Mouse (Mus musculus) layer of hippocampus, adult 2 months (tissue): ENCODE measurements around the gene Ppfia2. TPM values are rescaled to one million over a fixed set of nuclear protein-coding genes. Genes with fewer than 3 reads are reported as not detected.

Experiments
- DNase-seq, 2 experiments: peaks; one replicate each; pipeline ENCODE4 v3.0.0; 2022; ENCODE audit warnings: low spot score in 2 of 2
- H3K27ac ChIP-seq: fragments of 200-600 bp; 2 replicates; pipeline ENCODE4 v1.8.1; 2022
- H3K4me3 ChIP-seq: fragments of 200-600 bp; 2 replicates; pipeline ENCODE4 v1.8.1; 2022; ENCODE audit warnings: mild to moderate bottlenecking
- CTCF ChIP-seq: fragments of 200-600 bp; conservative IDR thresholded peaks from 2 replicates; pipeline ENCODE4 v1.8.1; 2022; ENCODE audit warnings: antibody characterized with exemption, mild to moderate bottlenecking, moderate library complexity
- total RNA-seq, 2 experiments: library from RNA; stranded (reverse); gene quantifications; 2 replicates each; pipeline ENCODE4 v1.2.3; 2021

The Ppfia2 gene
- total RNA-seq, 2 experiments from 2014 or later: 136 to 144 TPM

- DNase-seq: no peak
- TF ChIP-seq CTCF: no peak
Measured at GRCm38 (mm10) chr10:106881330-106881729, 411.2 kb downstream of the Ppfia2 start.

GRCm38 (mm10) chr10:106896351-106896750, 426.2 kb downstream of the Ppfia2 start:
- DNase-seq: no peak
- TF ChIP-seq CTCF: no peak
- no peak overlapping the region for H3K27ac ChIP-seq
- no peak overlapping the region for H3K4me3 ChIP-seq

More at GRCm38 (mm10) chr10:106881330-106881729, 411.2 kb downstream of the Ppfia2 start:
- no peak overlapping the region for H3K4me3 ChIP-seq
- no peak overlapping the region for H3K27ac ChIP-seq

- TF ChIP-seq CTCF: no peak
- 0 out of 2 replicates have a peak overlapping the region, but pooled peaks have one; percentile 29 for H3K27ac ChIP-seq
- no peak for DNase-seq
- no peak overlapping the region for H3K4me3 ChIP-seq
Measured at GRCm38 (mm10) chr10:106910108-106910507, 440.0 kb downstream of the Ppfia2 start.

- Histone ChIP-seq H3K4me3 (no peak overlapping the region), H3K27ac (no peak overlapping the region)
- peak; percentile 38; the same call in 1 of the 2 replicates for TF ChIP-seq CTCF
Measured at GRCm38 (mm10) chr10:106913032-106913431, 442.9 kb downstream of the Ppfia2 start.

GRCm38 (mm10) chr10:106914275-106914674, 444.1 kb downstream of the Ppfia2 start:
- DNase-seq: no peak
- TF ChIP-seq CTCF: no peak
- no peak overlapping the region for H3K27ac ChIP-seq
- H3K4me3 ChIP-seq: no peak overlapping the region

More at GRCm38 (mm10) chr10:106913032-106913431, 442.9 kb downstream of the Ppfia2 start:
- no peak for DNase-seq

- no peak for DNase-seq
- TF ChIP-seq CTCF: no peak
- H3K4me3 ChIP-seq: no peak overlapping the region
- H3K27ac ChIP-seq: no peak overlapping the region
Measured at GRCm38 (mm10) chr10:106914822-106915221, 444.7 kb downstream of the Ppfia2 start.

GRCm38 (mm10) chr10:106924334-106924733, 454.2 kb downstream of the Ppfia2 start:
- no peak for DNase-seq
- no peak overlapping the region for H3K4me3 ChIP-seq
- TF ChIP-seq CTCF: no peak
- H3K27ac ChIP-seq: no peak overlapping the region

GRCm38 (mm10) chr10:106924798-106925197, 454.7 kb downstream of the Ppfia2 start:
- TF ChIP-seq CTCF: no peak
- no peak overlapping the region for H3K27ac ChIP-seq
- H3K4me3 ChIP-seq: no peak overlapping the region
- DNase-seq: no peak

GRCm38 (mm10) chr10:106928576-106929332, 458.6 kb downstream of the Ppfia2 start:
- no peak for TF ChIP-seq CTCF
- DNase-seq: no peak
- peak overlapping the region; percentile 23; the same call in 1 of the 2 replicates for H3K27ac ChIP-seq
- no peak overlapping the region for H3K4me3 ChIP-seq

- no peak overlapping the region for H3K27ac ChIP-seq
- peak; percentile 85 for TF ChIP-seq CTCF
- peak overlapping the region; percentile 17; the same call in 1 of the 2 replicates for H3K4me3 ChIP-seq
- DNase-seq: peak in 1 of 2 experiments; percentile 41
Measured at GRCm38 (mm10) chr10:106932571-106933073, 462.5 kb downstream of the Ppfia2 start.

- H3K4me3 ChIP-seq: no peak overlapping the region
- no peak for TF ChIP-seq CTCF
- no peak overlapping the region for H3K27ac ChIP-seq
- no peak for DNase-seq
Measured at GRCm38 (mm10) chr10:106936996-106937395, 466.9 kb downstream of the Ppfia2 start.

- Histone ChIP-seq H3K27ac (no peak overlapping the region), H3K4me3 (no peak overlapping the region)
- no peak for TF ChIP-seq CTCF
- no peak for DNase-seq
Measured at GRCm38 (mm10) chr10:106938851-106939250, 468.7 kb downstream of the Ppfia2 start.

- no peak for DNase-seq
- no peak for TF ChIP-seq CTCF
- Histone ChIP-seq H3K27ac (no peak overlapping the region), H3K4me3 (no peak overlapping the region)
Measured at GRCm38 (mm10) chr10:106939441-106939840, 469.3 kb downstream of the Ppfia2 start.

- TF ChIP-seq CTCF: no peak
- Histone ChIP-seq H3K4me3 (no peak overlapping the region), H3K27ac (no peak overlapping the region)
- no peak for DNase-seq
Measured at GRCm38 (mm10) chr10:106941380-106941779, 471.2 kb downstream of the Ppfia2 start.
